Mouse (Mus musculus): ENCODE data around the gene Aars2. TPM values are rescaled to one million over a fixed set of nuclear protein-coding genes. Genes with fewer than 3 reads are reported as not detected.

Aars2 gene
- total and polyA plus RNA-seq, 2 experiments from 2014 or later: 12.0 to 20.8 TPM

DNA sequence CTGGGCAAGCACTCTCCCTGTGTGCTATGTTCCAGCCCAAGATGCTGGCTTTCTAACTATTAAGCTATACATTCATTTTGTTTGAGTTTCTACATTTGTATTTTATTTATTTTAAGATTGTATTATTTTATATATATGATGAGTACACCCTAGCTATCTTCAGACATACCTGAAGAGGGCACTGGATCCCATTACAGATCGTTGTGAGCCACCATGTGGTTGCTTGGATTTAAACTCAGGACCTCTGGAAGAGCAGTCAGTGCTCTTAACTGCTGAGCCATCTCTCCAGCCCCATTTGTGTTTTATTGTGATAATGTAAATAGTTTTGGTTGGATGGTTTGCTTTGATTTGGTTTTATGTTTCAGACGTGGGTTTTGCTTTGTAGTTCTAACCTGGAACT lies 7.1 kb upstream of the Aars2 start:
- 47% methylated on average over 2 of the region's 2 CpGs for WGBS
- DNase-seq (no peak), ATAC-seq (no peak)
- Histone ChIP-seq H3K4me2 (ENCODE audit: low read depth) (no peak overlapping the region), H3K9me3 (ENCODE audit: low read length) (no peaks in the 10 kb centered on the region), H3K9ac (no peak overlapping the region), H3K27me3 (ENCODE audit: insufficient read depth, low read length) (no peaks in the 10 kb centered on the region), H3K36me3 (ENCODE audit: insufficient read depth) (no peaks in the 10 kb centered on the region), H3K4me1 (ENCODE audit: insufficient read depth) (no peaks in the 10 kb centered on the region), H3K4me3 (ENCODE audit: low read depth, low read length) (no peak overlapping the region), H3K27ac (ENCODE audit: low read depth, low read length) (no peak overlapping the region)
- peak; percentile 37 for TF ChIP-seq CTCF (IDR thresholded peaks at IDR 0.05; ENCODE audit: low read depth)

DNA sequence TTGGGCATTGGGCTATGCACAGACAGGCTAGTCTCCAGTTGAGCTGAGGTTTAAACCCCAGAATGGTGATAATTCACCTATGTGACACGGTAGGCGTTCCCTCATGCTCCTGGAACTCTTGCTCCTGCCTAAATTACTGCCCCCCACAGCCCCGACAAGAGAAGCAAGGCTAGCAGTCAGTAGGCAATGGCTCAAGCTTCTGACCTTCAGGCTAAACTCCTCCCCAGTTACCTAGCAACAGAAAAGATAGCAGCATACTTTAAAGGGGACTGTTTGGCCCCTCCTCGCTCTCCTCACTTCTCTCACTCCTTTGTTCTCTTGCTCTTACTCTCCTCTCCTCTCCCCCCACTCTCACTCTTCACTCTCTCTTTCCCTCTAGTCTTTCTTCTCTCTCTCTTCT lies 5.7 kb upstream of the Aars2 start:
- no peak overlapping the region for H3K9ac ChIP-seq
- ATAC-seq (no peak), DNase-seq (no peak)
- H3K4me3 ChIP-seq (ENCODE audit: low read depth, low read length): no peak overlapping the region
- no peaks in the 10 kb centered on the region for H3K27me3 ChIP-seq (ENCODE audit: insufficient read depth, low read length)
- no peak overlapping the region for H3K4me2 ChIP-seq (ENCODE audit: low read depth)
- no peak overlapping the region for H3K27ac ChIP-seq (ENCODE audit: low read depth, low read length)
- H3K36me3 ChIP-seq (ENCODE audit: insufficient read depth): no peaks in the 10 kb centered on the region
- 39% methylated on average over 4 of the region's 4 CpGs for WGBS
- no peaks in the 10 kb centered on the region for H3K4me1 ChIP-seq (ENCODE audit: insufficient read depth)
- no peaks in the 10 kb centered on the region for H3K9me3 ChIP-seq (ENCODE audit: low read length)
- no peak for TF ChIP-seq CTCF (IDR thresholded peaks at IDR 0.05; ENCODE audit: low read depth)

DNA sequence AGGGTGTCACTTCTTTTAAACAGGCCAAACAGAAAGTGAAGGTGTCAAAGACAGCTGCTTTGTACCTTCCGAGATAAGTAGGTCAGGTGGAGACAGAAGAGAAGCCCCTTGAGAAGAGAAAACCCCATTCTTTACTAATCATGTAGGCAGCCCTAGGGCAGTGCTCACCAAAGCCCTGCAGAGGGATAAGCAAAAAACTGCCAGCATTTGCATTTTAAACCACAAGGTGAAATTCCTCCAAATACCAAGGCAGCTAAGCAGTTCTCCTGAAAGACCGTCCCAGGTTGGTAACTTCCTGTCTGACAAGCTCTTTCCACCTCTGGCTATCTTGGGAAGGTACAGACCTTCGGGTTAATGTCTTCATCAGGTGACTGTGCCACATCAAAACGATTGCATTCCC lies 4.3 kb upstream of the Aars2 start:
- Histone ChIP-seq H3K4me1 (ENCODE audit: insufficient read depth) (no peaks in the 10 kb centered on the region), H3K27me3 (ENCODE audit: insufficient read depth, low read length) (no peaks in the 10 kb centered on the region), H3K36me3 (ENCODE audit: insufficient read depth) (no peaks in the 10 kb centered on the region), H3K27ac (ENCODE audit: low read depth, low read length) (no peak overlapping the region), H3K4me2 (ENCODE audit: low read depth) (no peak overlapping the region), H3K4me3 (ENCODE audit: low read depth, low read length) (no peak overlapping the region), H3K9ac (no peak overlapping the region), H3K9me3 (ENCODE audit: low read length) (no peaks in the 10 kb centered on the region)
- DNase-seq (no peak), ATAC-seq (no peak)
- 57% methylated on average over 4 of the region's 4 CpGs for WGBS
- no peak for TF ChIP-seq CTCF (IDR thresholded peaks at IDR 0.05; ENCODE audit: low read depth)

DNA sequence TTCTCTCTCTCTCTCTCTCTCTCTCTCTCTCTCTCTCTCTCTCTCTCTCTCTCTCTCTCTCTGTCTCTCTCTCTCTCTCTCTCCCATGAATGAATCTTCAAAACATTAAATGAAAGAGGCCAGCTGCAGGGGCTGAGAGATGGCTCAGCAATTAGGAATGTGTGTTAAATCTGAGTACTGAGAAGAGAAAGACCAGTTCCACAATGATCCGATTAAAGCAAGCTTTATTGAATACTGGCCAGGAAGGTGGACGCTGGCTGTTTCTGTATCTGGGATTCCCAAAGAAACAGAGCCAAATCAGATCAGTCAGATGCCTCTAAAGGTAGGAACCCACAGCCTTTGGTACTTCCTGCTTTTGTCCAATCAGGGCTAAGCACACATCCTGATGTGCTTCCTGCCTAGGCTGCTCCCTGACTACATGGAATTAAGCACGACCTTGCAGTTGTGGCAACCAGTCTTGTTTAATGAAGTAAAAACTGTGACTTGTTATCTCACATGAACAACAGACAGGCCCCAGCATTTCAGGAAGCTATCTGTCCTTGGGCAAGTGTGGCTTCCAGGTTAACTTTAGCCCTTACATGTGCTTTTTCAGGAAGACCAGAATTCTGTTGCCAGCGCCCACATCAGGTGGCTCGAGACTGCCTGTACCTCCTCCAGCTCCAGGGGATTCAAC lies 3.2 kb upstream of the Aars2 start:
- ATAC-seq: no peak
- TF ChIP-seq CTCF (IDR thresholded peaks at IDR 0.05; ENCODE audit: low read depth): no peak
- WGBS: 56% methylated on average over 5 of the region's 5 CpGs

DNA sequence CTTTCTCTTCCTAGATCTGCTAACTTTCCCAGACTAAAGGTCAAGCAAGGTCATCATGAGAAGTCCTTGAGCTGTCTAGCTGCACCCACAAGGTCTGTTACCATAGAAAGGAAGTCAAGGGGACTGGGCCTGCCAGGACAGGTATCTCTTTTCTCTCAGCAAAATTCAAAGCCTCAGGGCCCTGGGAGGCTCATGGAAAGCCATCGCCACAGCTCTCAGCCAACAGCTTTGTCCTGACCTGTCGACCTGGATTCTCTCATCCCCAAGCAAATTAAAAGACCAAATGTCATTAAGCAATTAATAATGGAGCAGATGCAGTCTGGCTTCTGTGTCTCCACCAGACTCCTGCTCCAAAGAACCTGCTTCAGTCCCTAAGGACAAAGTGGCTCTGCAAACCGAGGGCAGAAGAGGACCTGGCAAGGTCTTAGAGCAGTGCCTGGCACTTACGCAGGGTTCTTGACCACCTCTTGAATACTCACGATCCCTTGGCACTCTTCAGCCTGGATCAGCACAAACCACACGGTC lies 638 bp upstream of the Aars2 start:
- WGBS: 77% methylated on average over 6 of the region's 6 CpGs
- ATAC-seq (no peak), DNase-seq (no peak)
- H3K36me3 ChIP-seq (ENCODE audit: insufficient read depth): peaks cover 7% of the 10 kb centered on the region
- H3K4me3 ChIP-seq (ENCODE audit: low read depth, low read length): no peak overlapping the region
- no peak overlapping the region for H3K9ac ChIP-seq
- no peak for TF ChIP-seq CTCF (IDR thresholded peaks at IDR 0.05; ENCODE audit: low read depth)
- H3K9me3 ChIP-seq (ENCODE audit: low read length): no peaks in the 10 kb centered on the region
- no peak overlapping the region for H3K4me2 ChIP-seq (ENCODE audit: low read depth)
- H3K27me3 ChIP-seq (ENCODE audit: insufficient read depth, low read length): no peaks in the 10 kb centered on the region
- no peaks in the 10 kb centered on the region for H3K4me1 ChIP-seq (ENCODE audit: insufficient read depth)
- no peak overlapping the region for H3K27ac ChIP-seq (ENCODE audit: low read depth, low read length)

More for the DNA sequence above, 3.2 kb upstream of the Aars2 start:
- DNase-seq: no peak
- Histone ChIP-seq H3K27me3 (ENCODE audit: insufficient read depth, low read length) (no peaks in the 10 kb centered on the region), H3K4me1 (ENCODE audit: insufficient read depth) (no peaks in the 10 kb centered on the region), H3K36me3 (ENCODE audit: insufficient read depth) (no peaks in the 10 kb centered on the region), H3K9me3 (ENCODE audit: low read length) (no peaks in the 10 kb centered on the region), H3K4me3 (ENCODE audit: low read depth, low read length) (no peak overlapping the region), H3K4me2 (ENCODE audit: low read depth) (no peak overlapping the region), H3K9ac (no peak overlapping the region), H3K27ac (ENCODE audit: low read depth, low read length) (no peak overlapping the region)

DNA sequence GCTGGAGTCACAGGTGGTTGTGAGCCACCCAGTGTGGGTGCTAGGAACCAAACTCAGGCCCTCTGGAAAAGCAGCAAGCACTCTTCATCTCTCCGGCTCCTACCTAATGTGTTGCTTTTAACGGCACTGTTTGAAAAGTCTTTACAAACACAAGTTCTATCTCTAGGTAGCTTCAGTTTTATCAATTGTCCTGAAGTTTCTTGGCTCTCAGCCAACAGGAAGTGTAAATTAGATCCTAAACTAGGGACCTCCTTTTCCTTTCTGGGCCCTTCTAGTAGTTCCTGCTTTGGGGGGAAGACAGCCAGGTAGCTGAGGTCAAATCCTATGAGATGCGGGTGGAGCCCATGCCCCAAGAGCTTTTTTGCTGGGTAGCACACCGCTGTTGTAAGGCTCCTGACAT lies 4.2 kb downstream of the Aars2 start:
- no peaks in the 10 kb centered on the region for H3K27me3 ChIP-seq (ENCODE audit: insufficient read depth, low read length)
- no peaks in the 10 kb centered on the region for H3K9me3 ChIP-seq (ENCODE audit: low read length)
- no peak for DNase-seq
- no peak for ATAC-seq
- no peak overlapping the region for H3K9ac ChIP-seq
- no peak for TF ChIP-seq CTCF (IDR thresholded peaks at IDR 0.05; ENCODE audit: low read depth)
- H3K4me1 ChIP-seq (ENCODE audit: insufficient read depth): no peaks in the 10 kb centered on the region
- no peak overlapping the region for H3K4me2 ChIP-seq (ENCODE audit: low read depth)
- peaks cover 7% of the 10 kb centered on the region for H3K36me3 ChIP-seq (ENCODE audit: insufficient read depth)
- WGBS: 95% methylated on average over 4 of the region's 4 CpGs
- H3K27ac ChIP-seq (ENCODE audit: low read depth, low read length): no peak overlapping the region
- H3K4me3 ChIP-seq (ENCODE audit: low read depth, low read length): no peak overlapping the region

DNA sequence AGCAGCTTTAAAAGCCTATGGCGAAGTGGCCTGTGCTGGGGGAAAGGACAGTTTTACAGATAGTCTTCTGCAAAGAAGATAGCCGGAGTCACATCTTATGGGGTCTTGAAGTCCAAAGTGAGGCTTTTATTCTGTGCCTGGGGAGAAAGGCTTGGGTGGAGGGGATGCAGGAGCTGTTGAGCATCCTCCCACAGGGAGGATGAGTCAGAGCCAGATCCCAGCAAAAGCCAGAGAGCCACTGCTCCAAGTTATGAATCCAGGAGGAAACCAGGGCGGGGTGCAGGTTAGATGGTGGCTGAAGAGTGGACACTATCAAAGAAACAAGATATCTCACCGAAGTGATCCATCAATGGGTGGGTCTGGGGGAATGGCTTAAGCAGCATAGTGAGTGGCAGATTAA lies 5.1 kb downstream of the Aars2 start:
- no peak overlapping the region for H3K4me2 ChIP-seq (ENCODE audit: low read depth)
- DNase-seq (no peak), ATAC-seq (no peak)
- H3K9ac ChIP-seq: no peak overlapping the region
- 93% methylated on average over 4 of the region's 4 CpGs for WGBS
- H3K4me1 ChIP-seq (ENCODE audit: insufficient read depth): no peaks in the 10 kb centered on the region
- H3K4me3 ChIP-seq (ENCODE audit: low read depth, low read length): no peak overlapping the region
- no peak for TF ChIP-seq CTCF (IDR thresholded peaks at IDR 0.05; ENCODE audit: low read depth)
- H3K27me3 ChIP-seq (ENCODE audit: insufficient read depth, low read length): no peaks in the 10 kb centered on the region
- H3K27ac ChIP-seq (ENCODE audit: low read depth, low read length): no peak overlapping the region
- no peaks in the 10 kb centered on the region for H3K9me3 ChIP-seq (ENCODE audit: low read length)
- H3K36me3 ChIP-seq (ENCODE audit: insufficient read depth): peaks cover 7% of the 10 kb centered on the region
